Mouse (Mus musculus): ENCODE data around the gene Prkra. TPM values are rescaled to one million over a fixed set of nuclear protein-coding genes. Genes with fewer than 3 reads are reported as not detected.

Prkra gene
- total and polyA plus RNA-seq, 3 experiments = 18.8 to 21.5 TPM; not detected in 1

GRCm38 (mm10) chr2:76673472-76674081 is 25.8 kb upstream of the Prkra start (continued):
- TF ChIP-seq SMC3 (IDR thresholded peaks at IDR 0.05; ENCODE audit: low read depth, low read length) (0 out of 2 replicates have a peak, but pooled peaks have one; percentile 19), TBP (IDR thresholded peaks at IDR 0.05; ENCODE audit: low read depth, low read length) (no peak), NRF1 (IDR thresholded peaks at IDR 0.05; ENCODE audit: insufficient read depth, low read depth, low read length, poor library complexity, severe bottlenecking) (no peak)

- H3K9me3 ChIP-seq (replicated peaks; ENCODE audit: insufficient read depth, low read length) = no peaks in the 10 kb centered on the region
- H3K27ac ChIP-seq (ENCODE audit: control insufficient read depth, low read depth, low read length) = peak within 1 kb of the TSS; percentile 86
- H3K27me3 ChIP-seq (ENCODE audit: control insufficient read depth in 1 of 2, insufficient read depth in 2 of 2, low read length in 2 of 2) = no peaks in the 10 kb centered on the region
- peak within 1 kb of the TSS; percentile 79 for H3K9ac ChIP-seq (ENCODE audit: control insufficient read depth, low read depth, low read length, poor library complexity, severe bottlenecking)
- peaks cover 27% of the 10 kb centered on the region for H3K79me2 ChIP-seq (ENCODE audit: control insufficient read depth, insufficient read depth, low read length, poor library complexity)
- H3K4me3 ChIP-seq (ENCODE audit: control insufficient read depth in 1 of 2, insufficient read depth in 1 of 2, low read depth in 2 of 2, low read length in 2 of 2) = peak within 1 kb of the TSS; percentile 83 to 94
- peaks cover 0 to 29% of the 10 kb centered on the region in 2 experiments; a peak in 3 of 4 replicates for H3K36me3 ChIP-seq (ENCODE audit: control insufficient read depth in 1 of 2, insufficient read depth in 2 of 2, low read length in 2 of 2)
- DNase-seq (ENCODE audit: low read depth, low spot score) = peak; percentile 95
- peaks cover 4 to 16% of the 10 kb centered on the region in 2 experiments; a peak in 3 of 4 replicates for H3K4me1 ChIP-seq (ENCODE audit: control insufficient read depth in 1 of 2, insufficient read depth in 2 of 2, low read length in 2 of 2)
- TF ChIP-seq ETS1 (IDR thresholded peaks at IDR 0.05; ENCODE audit: low read depth, low read length) = no peak
- peak; percentile 31; the same call in 1 of the 2 replicates for TF ChIP-seq HCFC1 (IDR thresholded peaks at IDR 0.05; ENCODE audit: low read depth, low read length)
- TF ChIP-seq UBTF (IDR thresholded peaks at IDR 0.05; ENCODE audit: borderline replicate concordance, insufficient read depth, low read depth, low read length) = no peak
- no peak for TF ChIP-seq KAT2A (conservative IDR thresholded peaks at IDR 0.05; ENCODE audit: low read depth, low read length)
- TF ChIP-seq MXI1 (IDR thresholded peaks at IDR 0.05; ENCODE audit: low read depth, low read length) = peak; percentile 87
- TF ChIP-seq MYB (IDR thresholded peaks at IDR 0.05; ENCODE audit: low read depth, low read length) = no peak
- TF ChIP-seq MAFK (IDR thresholded peaks at IDR 0.05; ENCODE audit: borderline replicate concordance, low read depth, low read length) = no peak
- TF ChIP-seq BHLHE40 (IDR thresholded peaks at IDR 0.05; ENCODE audit: borderline replicate concordance, low read depth, low read length) = no peak
- TF ChIP-seq MEF2A (IDR thresholded peaks at IDR 0.05; ENCODE audit: extremely low read depth, insufficient replicate concordance, low read depth, low read length, poor library complexity, severe bottlenecking) = no peak
- TF ChIP-seq USF2 (IDR thresholded peaks at IDR 0.05; ENCODE audit: borderline replicate concordance in 1 of 2, insufficient read depth in 1 of 2, low read depth in 1 of 2, low read length in 2 of 2) = no peak
- TF ChIP-seq GATA1 (IDR thresholded peaks at IDR 0.05; ENCODE audit: low read depth, low read length) = no peak
- no peak for TF ChIP-seq USF1 (IDR thresholded peaks at IDR 0.05; ENCODE audit: low read depth, low read length)
- TF ChIP-seq MYC (IDR thresholded peaks at IDR 0.05; ENCODE audit: low read depth, low read length) = peak; percentile 48; the same call in 1 of the 2 replicates
- peak; percentile 91 for TF ChIP-seq TBP (IDR thresholded peaks at IDR 0.05; ENCODE audit: low read depth, low read length)
- TF ChIP-seq RAD21 (IDR thresholded peaks at IDR 0.05; ENCODE audit: low read depth, low read length) = no peak
- no peak for TF ChIP-seq ZKSCAN1 (IDR thresholded peaks at IDR 0.05; ENCODE audit: low read depth, low read length)
- peak; percentile 67 for TF ChIP-seq TCF12 (IDR thresholded peaks at IDR 0.05; ENCODE audit: low read depth, low read length)
- peak; percentile 68; the same call in 1 of the 2 replicates for TF ChIP-seq POLR2AphosphoS5 (IDR thresholded peaks at IDR 0.05; ENCODE audit: borderline replicate concordance, low read depth, low read length)
- no peak for TF ChIP-seq CTCF (IDR thresholded peaks at IDR 0.05 in 2 of 3, conservative IDR thresholded peaks at IDR 0.05 in 1 of 3; ENCODE audit: control insufficient read depth in 1 of 3, insufficient read depth in 1 of 3, low read depth in 2 of 3, low read length in 3 of 3, poor library complexity in 1 of 3, severe bottlenecking in 1 of 3)
- TF ChIP-seq MAX (IDR thresholded peaks at IDR 0.05; ENCODE audit: low read length) = peak; percentile 58
- TF ChIP-seq POLR2AphosphoS2 (IDR thresholded peaks at IDR 0.05; ENCODE audit: low read length) = peak; percentile 79; the same call in 1 of the 2 replicates
- TF ChIP-seq E2F4 (IDR thresholded peaks at IDR 0.05; ENCODE audit: borderline replicate concordance, low read depth, low read length) = no peak
- no peak for TF ChIP-seq MAZ (IDR thresholded peaks at IDR 0.05; ENCODE audit: low read depth, low read length)
- no peak for TF ChIP-seq GABPA (IDR thresholded peaks at IDR 0.05; ENCODE audit: low read depth, low read length)
- TF ChIP-seq NRF1 (IDR thresholded peaks at IDR 0.05; ENCODE audit: insufficient read depth, low read depth, low read length, poor library complexity, severe bottlenecking) = no peak
- TF ChIP-seq SMC3 (IDR thresholded peaks at IDR 0.05; ENCODE audit: low read depth, low read length) = no peak
- TF ChIP-seq ZMIZ1 (IDR thresholded peaks at IDR 0.05; ENCODE audit: low read depth, low read length) = peak; percentile 54; the same call in 1 of the 2 replicates
- no peak for TF ChIP-seq ELF1 (IDR thresholded peaks at IDR 0.05; ENCODE audit: low read depth, low read length)
- TF ChIP-seq EP300 (IDR thresholded peaks at IDR 0.05; ENCODE audit: low read depth in 1 of 2, low read length in 2 of 2) = no peak
- TF ChIP-seq POLR2A (IDR thresholded peaks at IDR 0.05; ENCODE audit: control insufficient read depth in 1 of 2, insufficient read depth in 1 of 2, low read depth in 1 of 2, low read length in 2 of 2, poor library complexity in 1 of 2) = peak; percentile 20 to 92; a peak in 3 of 4 replicates
- no peak for TF ChIP-seq JUND (IDR thresholded peaks at IDR 0.05; ENCODE audit: low read depth, low read length)
- peak; percentile 73 for TF ChIP-seq SIN3A (IDR thresholded peaks at IDR 0.05; ENCODE audit: low read length)
- TF ChIP-seq CHD2 (IDR thresholded peaks at IDR 0.05; ENCODE audit: low read length) = no peak
Measured at GRCm38 (mm10) chr2:76672966-76673392, 25.2 kb upstream of the Prkra start, which contains the start of gene Fkbp7. Gene Fkbp7 (minus strand): TSS chr2:76673116.
